Mouse (Mus musculus) CD4-positive, CD25-positive, alpha-beta regulatory T cell, adult 4 months (primary cell): Measurements from ENCODE around the gene AC140267.1. TPM values are rescaled to one million over a fixed set of nuclear protein-coding genes. Genes with fewer than 3 reads are reported as not detected.
A peak's percentile ranks its signal among the peaks of the same experiment; 100 is the strongest.

ENCODE experiments used
- ATAC-seq: one replicate; pipeline ENCODE4 v1.8.0; 2017
- polyA plus RNA-seq, 2 experiments: library from polyadenylated mRNA; unstranded; fragments of 100-300 nt; shearing (Covaris generic); gene quantifications; one replicate each; pipeline ENCODE4 v1.2.1; 2017

Gene AC140267.1
- polyA plus RNA-seq, 2 experiments from 2014 or later: 14.2 TPM; not detected in 1

DNA sequence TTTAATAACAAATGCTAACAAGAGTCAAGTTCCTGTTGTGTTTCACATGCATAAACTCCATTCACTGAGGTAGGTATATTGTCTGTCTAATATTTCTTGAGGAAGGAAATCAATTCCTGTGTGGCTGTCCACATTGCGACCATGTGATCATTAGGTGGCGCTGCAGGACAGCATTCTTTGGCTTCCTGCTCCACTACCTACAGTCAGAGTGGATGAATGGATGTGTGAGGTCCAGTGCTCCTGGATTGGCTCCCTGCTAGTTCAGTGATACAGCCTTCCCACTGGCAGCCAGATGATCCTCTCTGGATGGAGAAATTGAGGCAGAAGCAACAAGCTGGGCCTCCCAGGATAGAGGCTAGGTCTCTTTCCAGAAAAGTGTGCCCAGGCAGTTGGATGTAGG is 30.6 kb downstream of the AC140267.1 start:
- peak; percentile 22 for ATAC-seq

DNA sequence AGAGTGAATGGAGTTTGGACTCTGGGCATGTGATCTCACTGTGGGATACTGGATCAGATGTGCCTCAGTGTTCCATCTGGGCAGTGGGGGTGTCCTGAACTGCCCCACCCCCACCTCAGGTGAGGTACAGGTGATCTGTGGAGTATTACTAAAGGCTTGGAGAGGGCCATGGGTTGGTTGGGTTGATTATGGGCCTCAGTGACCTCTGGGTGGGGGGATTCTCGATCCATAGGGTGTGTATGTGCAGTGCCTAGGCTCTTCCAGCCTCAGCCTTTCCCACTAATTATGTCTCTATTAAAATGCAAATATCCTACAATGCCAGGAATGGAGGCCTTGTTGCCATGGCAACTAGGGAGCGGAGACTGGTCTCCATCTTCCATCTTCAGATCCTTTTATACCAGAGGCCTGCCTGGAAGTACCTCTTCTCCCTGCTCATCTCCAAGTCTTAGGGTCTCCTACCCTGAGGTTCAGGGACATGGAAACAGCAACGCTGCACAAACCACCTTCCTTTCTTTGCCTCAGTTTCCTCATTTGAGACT is 36.3 kb downstream of the AC140267.1 start:
- no peak for ATAC-seq

DNA sequence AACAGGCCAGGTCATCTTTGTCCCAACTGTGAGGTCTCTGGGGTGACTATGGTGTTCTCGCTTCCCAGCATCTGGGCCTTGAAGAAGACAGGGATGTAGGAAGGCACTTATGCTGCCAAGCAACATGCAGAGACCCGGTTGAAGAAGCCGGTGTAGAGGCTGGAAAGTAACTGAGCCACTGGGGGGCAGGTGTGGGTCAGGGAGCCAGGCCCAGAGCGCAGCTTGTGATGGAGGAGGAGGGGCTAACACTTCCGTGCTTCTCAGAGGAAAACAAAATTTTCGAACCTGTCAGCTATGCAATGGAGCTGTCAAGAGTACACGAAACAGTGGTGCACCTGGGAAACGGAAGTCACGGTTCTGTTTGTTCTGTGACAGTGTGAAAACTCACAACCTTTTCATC is 41.5 kb downstream of the AC140267.1 start:
- no peak for ATAC-seq

DNA sequence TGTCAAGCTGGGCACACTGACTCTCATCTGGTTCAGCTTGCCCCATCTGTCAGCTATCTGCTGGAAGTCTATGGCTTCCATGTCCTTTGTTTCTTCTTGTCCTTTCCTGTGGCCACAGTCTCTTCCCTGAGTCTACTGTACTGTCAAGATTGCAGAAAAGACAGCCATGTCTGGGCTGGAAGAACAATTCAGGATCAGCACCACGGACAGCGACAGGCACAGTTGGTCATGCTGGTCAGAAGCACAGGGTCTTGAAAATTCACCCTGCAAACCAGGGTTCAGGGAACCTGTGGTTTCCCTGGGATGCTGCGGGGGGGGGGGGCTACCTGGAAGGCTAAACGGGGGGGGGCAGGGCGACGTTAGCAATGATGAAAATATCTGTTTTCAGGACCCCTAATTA is 42.0 kb downstream of the AC140267.1 start:
- ATAC-seq: no peak

- ATAC-seq: no peak
Observed at GRCm38 (mm10) chr15:80278121-80278759, 42.6 kb downstream of the AC140267.1 start.

- ATAC-seq: no peak
Observed at GRCm38 (mm10) chr15:80279053-80279452, 43.4 kb downstream of the AC140267.1 start.

GRCm38 (mm10) chr15:80280646-80281045 is 45.0 kb downstream of the AC140267.1 start:
- no peak for ATAC-seq

Other genes with a start within 250 kb of the AC140267.1 start
- gene Pdgfb, start 220.9 kb upstream of the AC140267.1 start, polyA plus RNA-seq: 1 to 10 TPM; 1.4 to 2.8 TPM
- gene Syngr1, start 144.5 kb upstream of the AC140267.1 start, polyA plus RNA-seq: under 1 TPM; 0.86 to 0.94 TPM
- gene Rpl3, start 144.0 kb upstream of the AC140267.1 start, polyA plus RNA-seq: 1,000 to 10,000 TPM; 3,782 to 4,433 TPM
- 10 to 100 TPM; 12.0 to 39.6 TPM for gene Tab1, start 102.7 kb upstream of the AC140267.1 start, polyA plus RNA-seq
- gene Mgat3, start 62.1 kb upstream of the AC140267.1 start, polyA plus RNA-seq: under 1 TPM in 1 of 2 experiments, not detected in 1; 0.13 TPM
- gene Mief1, start 1.8 kb upstream of the AC140267.1 start, polyA plus RNA-seq: 10 to 100 TPM; 33.6 to 42.7 TPM
- 10 to 100 TPM; 80.4 to 96.5 TPM for gene Atf4, start 19.3 kb downstream of the AC140267.1 start, polyA plus RNA-seq
- 10 to 100 TPM; 18.3 to 21.5 TPM for gene Rps19bp1, start 28.5 kb downstream of the AC140267.1 start, polyA plus RNA-seq
- gene Cacna1i, start 51.4 kb downstream of the AC140267.1 start, polyA plus RNA-seq: not detected